8 mouse cellular contexts compared by ENCODE assay signal in the genomic region with DNA sequence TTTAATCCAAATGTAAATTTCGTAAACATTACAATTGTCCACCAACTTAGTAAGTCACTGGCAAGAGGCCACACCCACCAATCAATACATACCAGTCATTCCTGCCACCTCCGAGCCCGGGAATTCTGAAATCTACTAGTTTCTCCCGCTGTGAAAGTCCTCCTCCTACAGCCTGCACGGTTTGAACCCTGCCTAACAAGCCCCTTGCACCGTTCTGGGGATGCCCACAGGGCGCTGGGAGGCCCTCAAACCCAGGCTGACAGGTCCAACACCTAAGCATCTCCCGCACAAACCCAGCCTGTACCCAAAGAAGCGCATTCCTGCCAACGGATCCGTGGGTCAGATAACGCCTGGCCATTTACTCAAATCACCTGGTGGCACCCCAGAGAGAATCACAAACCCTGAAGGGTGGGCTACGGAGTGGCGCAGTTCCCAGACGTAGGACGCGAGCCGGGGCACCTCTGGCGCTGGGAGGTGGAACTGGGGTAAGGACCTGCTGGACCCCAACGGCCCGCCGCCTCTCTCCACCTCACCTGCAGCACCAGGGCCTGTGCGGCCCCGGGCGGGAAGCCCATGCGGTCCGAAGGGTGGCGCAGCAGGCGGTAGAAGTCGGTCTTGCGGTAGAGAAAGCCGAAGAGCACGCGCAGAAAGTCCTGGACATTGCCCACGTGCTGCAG. TPM values are rescaled to one million over a fixed set of nuclear protein-coding genes. Genes with fewer than 3 reads are reported as not detected.
DNase-seq lines count a peak whose midpoint lies in the region; ATAC-seq and TF ChIP-seq lines count a peak whose summit lies in the region.

TSS of gene A730071L15Rik (plus strand) at position 620 of the 677 bp plus-strand sequence.

- peak within 1 kb of the TSS; percentile 98 for H3K27ac ChIP-seq in lung, postnatal 0 days (ENCODE audit: low read length)

- ATAC-seq in hematopoietic stem cell, adult 5-6 weeks (replicated peaks in 1 of 2; ENCODE audit: insufficient read depth in 1 of 2, low FRiP score in 2 of 2, low TSS enrichment in 1 of 2, low read depth in 1 of 2, poor library complexity in 2 of 2, severe bottlenecking in 2 of 2): peak; percentile 3 to 46; a peak in 2 of 4 replicates
- no peak; the same call in 1 of the 2 replicates for ATAC-seq in lung, postnatal 0 days

- peak; percentile 5 for DNase-seq in adrenal gland, adult 8-10 months
- no peak for DNase-seq in adrenal gland, postnatal 25 days
- DNase-seq in thymus, postnatal 14 days: peak; percentile 36
- no peak for DNase-seq in thymus, postnatal 36 days
- DNase-seq in lung, postnatal 0 days (ENCODE audit: low spot score): peak; percentile 32
- DNase-seq in thymus, postnatal 4 days: peak; percentile 47
- DNase-seq in layer of hippocampus, adult 18-20 months (ENCODE audit: low spot score in 2 of 2): no peak

- TF ChIP-seq EP300 in lung, postnatal 0 days (IDR thresholded peaks at IDR 0.05): no peak

- WGBS in lung, postnatal 0 days: 2% methylated on average over 35 of the region's 35 CpGs

- H3K4me1 ChIP-seq in lung, postnatal 0 days (ENCODE audit: insufficient read depth, low read depth, low read length): peaks cover 14% of the 10 kb centered on the region; the same call in 1 of the 2 replicates

- peak within 1 kb of the TSS; percentile 92 for H3K9ac ChIP-seq in lung, postnatal 0 days (replicated peaks; ENCODE audit: low read depth)

- peak within 1 kb of the TSS; percentile 89 for H3K4me3 ChIP-seq in lung, postnatal 0 days (ENCODE audit: low read depth, low read length)

- no peaks in the 10 kb centered on the region for H3K9me3 ChIP-seq in lung, postnatal 0 days (ENCODE audit: low read length)

- peak; percentile 36 for TF ChIP-seq CTCF in lung, postnatal 0 days (IDR thresholded peaks at IDR 0.05)

- no peaks in the 10 kb centered on the region for H3K27me3 ChIP-seq in lung, postnatal 0 days (replicated peaks; ENCODE audit: insufficient read depth, low read length)

- no peaks in the 10 kb centered on the region for H3K36me3 ChIP-seq in lung, postnatal 0 days (ENCODE audit: insufficient read depth, low read length)

- H3K4me2 ChIP-seq in lung, postnatal 0 days (replicated peaks; ENCODE audit: low read depth, low read length): peak within 1 kb of the TSS; percentile 93

RNA-seq across cellular contexts. Expression of gene A730071L15Rik, which starts in this region (rescaled TPM):
- total RNA-seq in adrenal gland, adult 8-10 months (2022): under 1 TPM in 2 of 4 experiments, not detected in 2; 0.17 to 0.30 TPM
- 0.39 TPM in 1 of 2 replicates, not detected in the other for total RNA-seq in adrenal gland, postnatal 25 days (2021)
- 0.63 TPM in 1 of 2 replicates, not detected in the other for total RNA-seq in hematopoietic stem cell, adult 5-6 weeks (2017)
- polyA plus RNA-seq in lung, postnatal 0 days (2015; fragmentation: Nextera tagmentation; extraction: Ambion mirVana): 0.39 and 0.50 TPM in 2 replicates
- not detected for total RNA-seq in layer of hippocampus, adult 18-20 months (2021)

Comparison
In these comparisons a context has a peak if more than half of its experiments do, and no peak if none do; other contexts are left out.
1. DNase-seq: peak in thymus, postnatal 14 days (single experiment) and thymus, postnatal 4 days (single experiment); none in adrenal gland, postnatal 25 days (single experiment), thymus, postnatal 36 days (0 of 2) and layer of hippocampus, adult 18-20 months (0 of 2).
2. Peak in DNase-seq in adrenal gland, adult 8-10 months; RNA of the gene not detected or under 1 TPM.
3. Peak in ATAC-seq in hematopoietic stem cell, adult 5-6 weeks; RNA of the gene not detected or under 1 TPM.
4. Peak in DNase-seq, H3K4me3 ChIP-seq, H3K27ac ChIP-seq, H3K9ac ChIP-seq and H3K4me2 ChIP-seq in lung, postnatal 0 days; RNA of the gene not detected or under 1 TPM.